ENCODE assay signal across 19 mouse cellular contexts in the genomic region with DNA sequence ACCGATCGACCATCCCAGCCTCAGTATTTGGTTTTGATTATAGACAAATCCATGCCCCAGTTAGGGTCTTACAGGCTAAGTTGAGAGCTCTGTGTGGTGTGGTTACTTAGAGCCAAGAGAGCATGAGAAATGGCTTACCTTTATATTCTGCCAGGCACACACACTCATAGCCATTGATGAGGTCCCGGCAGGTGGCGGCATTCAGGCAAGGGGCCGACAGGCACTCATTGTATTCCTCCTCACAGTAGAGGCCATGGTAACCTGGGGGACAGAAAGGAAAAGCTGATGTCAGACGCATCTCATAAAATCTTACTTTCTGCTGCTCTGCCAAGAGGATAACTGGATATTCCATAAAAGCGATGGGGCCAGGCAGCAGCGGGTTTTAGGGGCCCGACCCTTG. TPM values are rescaled to one million over a fixed set of nuclear protein-coding genes. Genes with fewer than 3 reads are reported as not detected.
DNase-seq lines count a peak whose midpoint lies in the region; ATAC-seq and TF ChIP-seq lines count a peak whose summit lies in the region.
"Had no signal": no experiment of that assay in that cellular context is flagged by ENCODE, and none has a peak within 500 bp of the region (broad histone marks: within the 10 kb centered on the region; RNA-seq: fewer than 3 reads in every experiment).

No protein-coding gene starts in this region.

- H3K4me3 ChIP-seq in cerebellum, adult 2 months (replicated peaks; ENCODE audit: insufficient read depth, low read depth, low read length) = no peak overlapping the region
- no peak overlapping the region for H3K4me3 ChIP-seq in hindbrain, embryonic 11.5 days (ENCODE audit: low read depth, low read length)
- H3K4me3 ChIP-seq in hindbrain, embryonic 12.5 days = no peak overlapping the region
- H3K4me3 ChIP-seq in neural tube, embryonic 15.5 days (replicated peaks) = no peak overlapping the region
- H3K4me3 ChIP-seq: embryonic facial prominence, embryonic 13.5 days; heart, embryonic 15.5 days; limb, embryonic 15.5 days; neural tube, embryonic 12.5 days had no signal

- no peak for TF ChIP-seq POLR2A in cerebellum, adult 2 months (IDR thresholded peaks at IDR 0.05; ENCODE audit: borderline replicate concordance, insufficient read depth, low read length)

- H3K36me3 ChIP-seq in hindbrain, embryonic 11.5 days (ENCODE audit: control insufficient read depth, insufficient read depth, low read length) = no peaks in the 10 kb centered on the region
- 0 out of 2 replicates have a peak, but pooled peaks cover 3% of the 10 kb centered on the region for H3K36me3 ChIP-seq in hindbrain, embryonic 12.5 days
- H3K36me3 ChIP-seq in neural tube, embryonic 15.5 days = peaks cover 9% of the 10 kb centered on the region
- H3K36me3 ChIP-seq: embryonic facial prominence, embryonic 13.5 days; heart, embryonic 15.5 days; limb, embryonic 15.5 days; neural tube, embryonic 12.5 days had no signal

- peak; percentile 46 to 61 for DNase-seq in cerebellum, postnatal 10 days
- no peak for DNase-seq in cerebellum, adult 2 months
- DNase-seq in hindbrain, embryonic 11.5 days (ENCODE audit: low spot score) = peak; percentile 9
- peak; percentile 3 for DNase-seq in retina, postnatal 1 day
- no peak for DNase-seq in retina, embryonic 14.5 days (ENCODE audit: low spot score)
- DNase-seq in right cerebral cortex, postnatal 4 days = no peak
- DNase-seq: adrenal gland, adult 8-10 months; cerebellum, adult 18-20 months; kidney, adult 11 months; liver, postnatal 0 days; lung, postnatal 14 days had no signal

- no peak overlapping the region for H3K27ac ChIP-seq in cerebellum, adult 2 months (ENCODE audit: insufficient read depth, low read length)
- no peak overlapping the region for H3K27ac ChIP-seq in hindbrain, embryonic 11.5 days (ENCODE audit: low read depth, low read length)
- no peak overlapping the region for H3K27ac ChIP-seq in hindbrain, embryonic 12.5 days
- H3K27ac ChIP-seq in neural tube, embryonic 15.5 days (replicated peaks) = peak overlapping the region; percentile 33; the same call in 1 of the 2 replicates
- H3K27ac ChIP-seq: embryonic facial prominence, embryonic 13.5 days; heart, embryonic 15.5 days; kidney, postnatal 0 days; limb, embryonic 15.5 days; neural tube, embryonic 12.5 days had no signal

- H3K27me3 ChIP-seq in cerebellum, adult 2 months (ENCODE audit: control insufficient read depth, insufficient read depth, low read length) = no peaks in the 10 kb centered on the region
- H3K27me3 ChIP-seq in hindbrain, embryonic 11.5 days (ENCODE audit: control insufficient read depth, insufficient read depth, low read length) = no peaks in the 10 kb centered on the region
- H3K27me3 ChIP-seq in hindbrain, embryonic 12.5 days = no peaks in the 10 kb centered on the region
- H3K27me3 ChIP-seq in neural tube, embryonic 15.5 days (replicated peaks) = no peaks in the 10 kb centered on the region
- H3K27me3 ChIP-seq: embryonic facial prominence, embryonic 13.5 days; heart, embryonic 15.5 days; limb, embryonic 15.5 days; neural tube, embryonic 12.5 days had no signal

- H3K4me1 ChIP-seq in cerebellum, adult 2 months (ENCODE audit: control insufficient read depth, insufficient read depth, low read length) = peaks cover 4% of the 10 kb centered on the region; the same call in 1 of the 2 replicates
- no peaks in the 10 kb centered on the region for H3K4me1 ChIP-seq in hindbrain, embryonic 11.5 days (replicated peaks; ENCODE audit: control insufficient read depth, insufficient read depth, low read length)
- 0 out of 2 replicates have a peak, but pooled peaks cover 3% of the 10 kb centered on the region for H3K4me1 ChIP-seq in hindbrain, embryonic 12.5 days
- H3K4me1 ChIP-seq in neural tube, embryonic 15.5 days = peaks cover 4% of the 10 kb centered on the region; the same call in 1 of the 2 replicates
- H3K4me1 ChIP-seq: embryonic facial prominence, embryonic 13.5 days; limb, embryonic 15.5 days; neural tube, embryonic 12.5 days had no signal

- no peak overlapping the region for H3K9ac ChIP-seq in hindbrain, embryonic 11.5 days (ENCODE audit: low read depth, low read length)
- H3K9ac ChIP-seq in hindbrain, embryonic 12.5 days = no peak overlapping the region
- H3K9ac ChIP-seq in neural tube, embryonic 15.5 days (replicated peaks) = no peak overlapping the region
- H3K9ac ChIP-seq: embryonic facial prominence, embryonic 13.5 days; heart, embryonic 15.5 days; limb, embryonic 15.5 days; liver, postnatal 0 days; neural tube, embryonic 12.5 days had no signal

- no peaks in the 10 kb centered on the region for H3K9me3 ChIP-seq in hindbrain, embryonic 11.5 days (ENCODE audit: control insufficient read depth, low read length)
- H3K9me3 ChIP-seq in hindbrain, embryonic 12.5 days (replicated peaks) = no peaks in the 10 kb centered on the region
- no peaks in the 10 kb centered on the region for H3K9me3 ChIP-seq in neural tube, embryonic 15.5 days (replicated peaks)
- H3K9me3 ChIP-seq: embryonic facial prominence, embryonic 13.5 days; heart, embryonic 15.5 days; limb, embryonic 15.5 days; neural tube, embryonic 12.5 days had no signal

- no peak for TF ChIP-seq CTCF in cerebellum, adult 2 months (IDR thresholded peaks at IDR 0.05; ENCODE audit: borderline replicate concordance, insufficient read depth, low read depth, low read length)

- no peak overlapping the region for H3K4me2 ChIP-seq in hindbrain, embryonic 11.5 days (replicated peaks; ENCODE audit: low read depth, low read length)
- H3K4me2 ChIP-seq in hindbrain, embryonic 12.5 days (replicated peaks) = no peak overlapping the region
- no peak overlapping the region for H3K4me2 ChIP-seq in neural tube, embryonic 15.5 days
- H3K4me2 ChIP-seq: embryonic facial prominence, embryonic 13.5 days; heart, embryonic 15.5 days; limb, embryonic 15.5 days; neural tube, embryonic 12.5 days had no signal

- 71% methylated on average over 9 of the region's 9 CpGs for WGBS in cerebellum, adult 2 months
- 58% methylated on average over 9 of the region's 9 CpGs for WGBS in hindbrain, embryonic 11.5 days
- 55% methylated on average over 9 of the region's 9 CpGs for WGBS in hindbrain, embryonic 12.5 days
- 40% methylated on average over 9 of the region's 9 CpGs for WGBS in neural tube, embryonic 15.5 days

- ATAC-seq in hindbrain, embryonic 11.5 days (ENCODE audit: low FRiP score) = peak; percentile 30; the same call in 1 of the 2 replicates
- ATAC-seq in hindbrain, embryonic 12.5 days (ENCODE audit: low FRiP score) = no peak
- ATAC-seq in neural tube, embryonic 15.5 days (ENCODE audit: low FRiP score) = no peak
- ATAC-seq: CD4-positive, CD25-positive, alpha-beta regulatory T cell, adult 4 months; liver, postnatal 0 days had no signal

RNA-seq across cellular contexts. Expression of gene Pid1, which starts 54.5 kb away (rescaled TPM):
- 22.0 and 26.1 TPM in 2 replicates for polyA plus RNA-seq in cerebellum, adult 2 months (2012; rRNA removed)
- 84.6 and 84.9 TPM in 2 replicates for polyA plus RNA-seq in hindbrain, embryonic 11.5 days (2014; fragmentation: Nextera tagmentation; extraction: Ambion mirVana)
- 126 and 140 TPM in 2 replicates for polyA plus RNA-seq in hindbrain, embryonic 12.5 days (2016; fragmentation: Nextera tagmentation; extraction: Ambion mirVana)
- 83.9 and 97.2 TPM in 2 replicates for polyA plus RNA-seq in neural tube, embryonic 15.5 days (2015; fragmentation: Nextera tagmentation; extraction: Ambion mirVana)

Comparison
In these comparisons a context has a peak if more than half of its experiments do, and no peak if none do; other contexts are left out.
1. DNase-seq: peak in cerebellum, postnatal 10 days (2 of 2), hindbrain, embryonic 11.5 days (single experiment) and retina, postnatal 1 day (single experiment); none in cerebellum, adult 2 months (0 of 2), retina, embryonic 14.5 days (single experiment) and right cerebral cortex, postnatal 4 days (single experiment).